Mouse (Mus musculus) embryonic facial prominence, embryonic 12.5 days (tissue): ENCODE measurements around the gene Gpnmb. TPM values are rescaled to one million over a fixed set of nuclear protein-coding genes. Genes with fewer than 3 reads are reported as not detected.

Experiments used
- ATAC-seq: fragments of 200-750 bp; cut with Nextera tagmentation; 2 replicates; pipeline ENCODE4 v1.8.0; 2017; ENCODE audit not compliant: insufficient number of reproducible peaks, insufficient read depth, low FRiP score, low TSS enrichment
- H3K27ac ChIP-seq: fragments of 300-500 bp; sonication (generic); 2 replicates; pipeline ENCODE4 v1.5.1; 2016; ENCODE audit warnings: mild to moderate bottlenecking
- H3K27me3 ChIP-seq: fragments of 300-500 bp; sonication (generic); 2 replicates; pipeline ENCODE4 v1.6.1; 2016; ENCODE audit warnings: mild to moderate bottlenecking, moderate library complexity
- H3K36me3 ChIP-seq: fragments of 300-500 bp; sonication (generic); 2 replicates; pipeline ENCODE4 v1.6.1; 2016; ENCODE audit warnings: mild to moderate bottlenecking
- H3K4me1 ChIP-seq: fragments of 300-500 bp; sonication (generic); 2 replicates; pipeline ENCODE4 v1.6.1; 2016
- H3K4me2 ChIP-seq: fragments of 300-500 bp; sonication (generic); replicated peaks from 2 replicates; pipeline ENCODE4 v1.6.1; 2016; ENCODE audit warnings: mild to moderate bottlenecking, moderate library complexity
- H3K4me3 ChIP-seq: fragments of 300-500 bp; sonication (generic); 2 replicates; pipeline ENCODE4 v1.5.1; 2016; ENCODE audit warnings: mild to moderate bottlenecking
- H3K9ac ChIP-seq: fragments of 300-500 bp; sonication (generic); 2 replicates; pipeline ENCODE4 v1.6.1; 2016; ENCODE audit warnings: mild to moderate bottlenecking, moderate library complexity
- H3K9me3 ChIP-seq: fragments of 300-500 bp; sonication (generic); 2 replicates; pipeline ENCODE4 v1.6.1; 2016; ENCODE audit warnings: mild to moderate bottlenecking, moderate library complexity
- WGBS: fragments of 180-500 bp; shearing (Covaris S2); methylation state at CpG from one replicate; pipeline ENCODE4 v1.1.7; 2016; 5-methylcytosine and 5-hydroxymethylcytosine counted together
- polyA plus RNA-seq: library from polyadenylated mRNA; unstranded; fragments of >200 nt; fragmentation: Nextera tagmentation; extraction: Ambion mirVana; gene quantifications from 2 replicates; pipeline ENCODE4 v1.2.1, GENCODE M21; 2016

Gpnmb gene
- polyA plus RNA-seq, 1 experiment from 2014 or later: 5.2 TPM

- 42% methylated on average over 8 of the region's 8 CpGs for WGBS
- no peak for ATAC-seq
- H3K4me3 ChIP-seq: no peak overlapping the region
Measured at GRCm38 (mm10) chr6:49057053-49058021, 21.0 kb downstream of the Gpnmb start.

GRCm38 (mm10) chr6:49068361-49068760, 32.0 kb downstream of the Gpnmb start:
- Histone ChIP-seq H3K27ac (no peak overlapping the region), H3K4me1 (no peaks in the 10 kb centered on the region), H3K4me3 (no peak overlapping the region), H3K36me3 (no peaks in the 10 kb centered on the region), H3K27me3 (no peaks in the 10 kb centered on the region), H3K4me2 (no peak overlapping the region), H3K9me3 (no peaks in the 10 kb centered on the region), H3K9ac (no peak overlapping the region)
- WGBS: 48% methylated on average over 3 of the region's 4 CpGs
- ATAC-seq: no peak

More at GRCm38 (mm10) chr6:49057053-49058021, 21.0 kb downstream of the Gpnmb start:
- Histone ChIP-seq H3K27ac (no peak overlapping the region), H3K27me3 (no peaks in the 10 kb centered on the region), H3K4me1 (peaks cover 8% of the 10 kb centered on the region), H3K9me3 (no peaks in the 10 kb centered on the region), H3K36me3 (no peaks in the 10 kb centered on the region), H3K9ac (no peak overlapping the region), H3K4me2 (no peak overlapping the region)

- no peaks in the 10 kb centered on the region for H3K9me3 ChIP-seq
- WGBS: under 1% methylated on average over 49 of the region's 49 CpGs
- peak within 1 kb of the TSS; percentile 86 for H3K9ac ChIP-seq
- H3K4me1 ChIP-seq: peaks cover 10% of the 10 kb centered on the region
- H3K4me2 ChIP-seq: peak within 1 kb of the TSS; percentile 88
- peak within 1 kb of the TSS; percentile 86 for H3K4me3 ChIP-seq
- H3K27me3 ChIP-seq: no peaks in the 10 kb centered on the region
- peak; percentile 92 for ATAC-seq
- H3K27ac ChIP-seq: peak within 1 kb of the TSS; percentile 84
- 0 out of 2 replicates have a peak, but pooled peaks cover 1% of the 10 kb centered on the region for H3K36me3 ChIP-seq
Measured at GRCm38 (mm10) chr6:49073304-49074116, 37.2 kb downstream of the Gpnmb start, which contains the start of gene Malsu1. Malsu1 (plus strand) TSS chr6:49073795.

GRCm38 (mm10) chr6:49074117-49074490, 37.8 kb downstream of the Gpnmb start:
- peak overlapping the region; percentile 84 for H3K27ac ChIP-seq
- peak overlapping the region; percentile 86 for H3K9ac ChIP-seq
- ATAC-seq: no peak
- no peaks in the 10 kb centered on the region for H3K9me3 ChIP-seq
- peak overlapping the region; percentile 86 for H3K4me3 ChIP-seq
- H3K36me3 ChIP-seq: 0 out of 2 replicates have a peak, but pooled peaks cover 3% of the 10 kb centered on the region
- peaks cover 10% of the 10 kb centered on the region for H3K4me1 ChIP-seq
- H3K4me2 ChIP-seq: peak overlapping the region; percentile 88
- 1% methylated on average over 19 of the region's 19 CpGs for whole genome bisulfite sequencing
- H3K27me3 ChIP-seq: no peaks in the 10 kb centered on the region

- H3K4me3 ChIP-seq: no peak overlapping the region
Measured at GRCm38 (mm10) chr6:49077894-49078293, 41.5 kb downstream of the Gpnmb start.

GRCm38 (mm10) chr6:49079313-49079712, 43.0 kb downstream of the Gpnmb start:
- H3K4me3 ChIP-seq: no peak overlapping the region
- H3K4me1 ChIP-seq: peaks cover 9% of the 10 kb centered on the region
- 91% methylated on average over 1 of the region's 1 CpGs for WGBS
- H3K9ac ChIP-seq: no peak overlapping the region
- H3K4me2 ChIP-seq: no peak overlapping the region
- no peak overlapping the region for H3K27ac ChIP-seq
- H3K9me3 ChIP-seq: no peaks in the 10 kb centered on the region
- no peaks in the 10 kb centered on the region for H3K27me3 ChIP-seq
- ATAC-seq: no peak
- peaks cover 16% of the 10 kb centered on the region for H3K36me3 ChIP-seq

More at GRCm38 (mm10) chr6:49077894-49078293, 41.5 kb downstream of the Gpnmb start:
- H3K9ac ChIP-seq: no peak overlapping the region
- H3K27ac ChIP-seq: no peak overlapping the region
- no peaks in the 10 kb centered on the region for H3K27me3 ChIP-seq
- H3K36me3 ChIP-seq: 0 out of 2 replicates have a peak, but pooled peaks cover 3% of the 10 kb centered on the region
- no peaks in the 10 kb centered on the region for H3K9me3 ChIP-seq
- no peak overlapping the region for H3K4me2 ChIP-seq
- 87% methylated on average over 2 of the region's 2 CpGs for WGBS
- H3K4me1 ChIP-seq: peaks cover 10% of the 10 kb centered on the region
- ATAC-seq: no peak

- no peak overlapping the region for H3K4me2 ChIP-seq
- H3K36me3 ChIP-seq: peaks cover 43% of the 10 kb centered on the region
- H3K4me3 ChIP-seq: no peak overlapping the region
- no peaks in the 10 kb centered on the region for H3K4me1 ChIP-seq
- 93% methylated on average over 4 of the region's 4 CpGs for WGBS
- no peak overlapping the region for H3K27ac ChIP-seq
- H3K27me3 ChIP-seq: no peaks in the 10 kb centered on the region
- no peak overlapping the region for H3K9ac ChIP-seq
- no peak for ATAC-seq
- H3K9me3 ChIP-seq: no peaks in the 10 kb centered on the region
Measured at GRCm38 (mm10) chr6:49083008-49083407, 46.7 kb downstream of the Gpnmb start.

- no peaks in the 10 kb centered on the region for H3K27me3 ChIP-seq
- no peak overlapping the region for H3K4me3 ChIP-seq
- peaks cover 68% of the 10 kb centered on the region for H3K36me3 ChIP-seq
- no peak for ATAC-seq
- no peaks in the 10 kb centered on the region for H3K4me1 ChIP-seq
- no peaks in the 10 kb centered on the region for H3K9me3 ChIP-seq
- H3K9ac ChIP-seq: no peak overlapping the region
- no peak overlapping the region for H3K27ac ChIP-seq
- WGBS: 91% methylated on average over 10 of the region's 10 CpGs
- H3K4me2 ChIP-seq: no peak overlapping the region
Measured at GRCm38 (mm10) chr6:49094968-49095367, 58.6 kb downstream of the Gpnmb start.

- Histone ChIP-seq H3K9ac (no peak overlapping the region), H3K27ac (no peak overlapping the region), H3K36me3 (peaks cover 65% of the 10 kb centered on the region), H3K9me3 (no peaks in the 10 kb centered on the region), H3K27me3 (no peaks in the 10 kb centered on the region), H3K4me3 (no peak overlapping the region), H3K4me2 (no peak overlapping the region), H3K4me1 (no peaks in the 10 kb centered on the region)
- ATAC-seq: no peak
- 93% methylated on average over 7 of the region's 7 CpGs for WGBS
Measured at GRCm38 (mm10) chr6:49096421-49096820, 60.1 kb downstream of the Gpnmb start.

- Histone ChIP-seq H3K9me3 (no peaks in the 10 kb centered on the region), H3K4me3 (no peak overlapping the region), H3K27ac (peak overlapping the region; percentile 12), H3K4me2 (no peak overlapping the region), H3K9ac (no peak overlapping the region), H3K4me1 (no peaks in the 10 kb centered on the region), H3K27me3 (no peaks in the 10 kb centered on the region), H3K36me3 (peaks cover 63% of the 10 kb centered on the region)
- ATAC-seq: no peak
- 55% methylated on average over 13 of the region's 13 CpGs for WGBS
Measured at GRCm38 (mm10) chr6:49096933-49097461, 60.7 kb downstream of the Gpnmb start.

GRCm38 (mm10) chr6:49097596-49098110, 61.3 kb downstream of the Gpnmb start:
- Histone ChIP-seq H3K36me3 (peaks cover 65% of the 10 kb centered on the region), H3K4me2 (no peak overlapping the region), H3K9ac (no peak overlapping the region), H3K9me3 (no peaks in the 10 kb centered on the region), H3K27me3 (no peaks in the 10 kb centered on the region), H3K4me1 (no peaks in the 10 kb centered on the region), H3K4me3 (no peak overlapping the region), H3K27ac (no peak overlapping the region)
- WGBS: 87% methylated on average over 5 of the region's 5 CpGs
- ATAC-seq: no peak
